Mouse (Mus musculus) lung, postnatal 0 days (tissue): ENCODE data around the gene Tmem217.

Source experiments
- CTCF ChIP-seq: IDR thresholded peaks from 2 replicates; pipeline ENCODE4 v1.5.1; 2016; ENCODE audit warnings: antibody characterized with exemption, mild to moderate bottlenecking
- EP300 ChIP-seq: IDR thresholded peaks from 2 replicates; pipeline ENCODE4 v1.6.1; 2016; ENCODE audit warnings: antibody characterized with exemption, mild to moderate bottlenecking, control low read depth

GRCm38 (mm10) chr17:29542831-29543690, 9.1 kb downstream of the Tmem217 start:
- TF ChIP-seq CTCF (no peak), EP300 (no peak)
